Mouse (Mus musculus) CH12.LX (cell line): ENCODE results near the gene Kirrel3. TPM values are rescaled to one million over a fixed set of nuclear protein-coding genes. Genes with fewer than 3 reads are reported as not detected.

Source experiments
- DNase-seq: peaks from one replicate; pipeline ENCODE4 v3.0.0-alpha.2; 2013; ENCODE audit errors: extremely low read depth
- H3K27ac ChIP-seq: 2 replicates; pipeline ENCODE4 v1.5.1; 2012; ENCODE audit warnings: low read depth, mild to moderate bottlenecking, control low read depth, moderate library complexity; ENCODE audit not compliant: insufficient read depth
- H3K27me3 ChIP-seq: replicated peaks from 2 replicates; pipeline ENCODE3; 2012; ENCODE audit warnings: inconsistent platforms
- H3K36me3 ChIP-seq, 2 experiments: replicated peaks in 1 of 2; 2 replicates each; pipeline versions ENCODE3 to v1.6.1; 2012; ENCODE audit warnings: inconsistent platforms in 1 of 2, low read length in 1 of 2, mild to moderate bottlenecking in 1 of 2, mixed read lengths in 1 of 2, moderate library complexity in 1 of 2; ENCODE audit not compliant: control insufficient read depth in 1 of 2, insufficient read depth in 1 of 2
- H3K4me1 ChIP-seq, 2 experiments: 2 replicates each; pipeline ENCODE4 v1.6.1; 2012; ENCODE audit warnings: inconsistent platforms in 1 of 2, moderate library complexity in 1 of 2; ENCODE audit not compliant: insufficient read depth in 2 of 2, control insufficient read depth in 1 of 2
- H3K4me2 ChIP-seq: 2 replicates; pipeline ENCODE4 v1.6.1; 2012; ENCODE audit warnings: low read depth, mild to moderate bottlenecking, control low read depth; ENCODE audit not compliant: poor library complexity, insufficient read depth, severe bottlenecking
- H3K4me3 ChIP-seq, 3 experiments: fragments of 150-350 bp in 1 of 3; sonication (generic) in 1 of 3; replicated peaks in 1 of 3; 2 replicates each; pipeline versions ENCODE3 to v1.5.1; 2011 to 2012; ENCODE audit warnings: low read depth in 2 of 3, low read length in 2 of 3, mild to moderate bottlenecking in 2 of 3, moderate library complexity in 2 of 3, control low read depth in 1 of 3, improper control_type of control experiment in 1 of 3, inconsistent platforms in 1 of 3, mixed read lengths in 1 of 3; ENCODE audit not compliant: poor library complexity in 1 of 3
- H3K79me2 ChIP-seq: replicated peaks from 2 replicates; pipeline ENCODE4 v1.6.1; 2012; ENCODE audit warnings: mild to moderate bottlenecking, moderate library complexity; ENCODE audit not compliant: control insufficient read depth, poor library complexity, insufficient read depth, severe bottlenecking; ENCODE audit errors: extremely low read depth
- H3K9ac ChIP-seq: 2 replicates; pipeline ENCODE4 v1.6.1; 2012; ENCODE audit warnings: low read depth, mild to moderate bottlenecking, control low read depth, moderate library complexity; ENCODE audit not compliant: insufficient read depth
- H3K9me3 ChIP-seq: replicated peaks from 2 replicates; pipeline ENCODE3; 2012; ENCODE audit warnings: low read length, inconsistent platforms, mixed read lengths
- ELF1 ChIP-seq: IDR thresholded peaks from 2 replicates; pipeline ENCODE4 v1.6.1; 2014; ENCODE audit warnings: low read depth, mild to moderate bottlenecking, inconsistent platforms, low read length, improper control_type of control experiment
- EP300 ChIP-seq: IDR thresholded peaks from 2 replicates; pipeline ENCODE4 v1.6.1; 2011; ENCODE audit warnings: low read length, improper control_type of control experiment
- ETS1 ChIP-seq: conservative IDR thresholded peaks from 2 replicates; pipeline ENCODE4 v1.6.1; 2012; ENCODE audit warnings: low read depth, mild to moderate bottlenecking, inconsistent platforms, low read length, improper control_type of control experiment, moderate library complexity
- HCFC1 ChIP-seq: IDR thresholded peaks from 2 replicates; pipeline ENCODE4 v1.6.1; 2012; ENCODE audit warnings: low read depth, mild to moderate bottlenecking, inconsistent platforms, low read length, improper control_type of control experiment
- MAFK ChIP-seq: IDR thresholded peaks from 2 replicates; pipeline ENCODE4 v1.6.1; 2011; ENCODE audit warnings: low read length, improper control_type of control experiment; ENCODE audit not compliant: insufficient replicate concordance
- MAX ChIP-seq: IDR thresholded peaks from 2 replicates; pipeline ENCODE4 v1.6.1; 2011; ENCODE audit warnings: low read length, improper control_type of control experiment
- MAZ ChIP-seq: IDR thresholded peaks from 2 replicates; pipeline ENCODE4 v1.6.1; 2012; ENCODE audit warnings: low read depth, mild to moderate bottlenecking, inconsistent platforms, low read length, improper control_type of control experiment, moderate library complexity
- MYC ChIP-seq: IDR thresholded peaks from 2 replicates; pipeline ENCODE4 v1.6.1; 2011; ENCODE audit warnings: low read depth, mild to moderate bottlenecking, improper control_type of control experiment, low read length
- POLR2A ChIP-seq: IDR thresholded peaks from 2 replicates; pipeline ENCODE4 v1.6.1; 2011; ENCODE audit warnings: low read depth, mild to moderate bottlenecking, improper control_type of control experiment, low read length
- RCOR1 ChIP-seq: conservative IDR thresholded peaks from 2 replicates; pipeline ENCODE4 v1.6.1; 2012; ENCODE audit warnings: low read depth, mild to moderate bottlenecking, inconsistent platforms, low read length, improper control_type of control experiment
- SMC3 ChIP-seq: IDR thresholded peaks from 2 replicates; pipeline ENCODE4 v1.6.1; 2011; ENCODE audit warnings: low read depth, low read length, improper control_type of control experiment
- TBP ChIP-seq: conservative IDR thresholded peaks from 2 replicates; pipeline ENCODE4 v1.6.1; 2011; ENCODE audit warnings: low read depth, low read length, improper control_type of control experiment
- UBTF ChIP-seq: IDR thresholded peaks from 2 replicates; pipeline ENCODE4 v1.6.1; 2012; ENCODE audit warnings: low read depth, mild to moderate bottlenecking, inconsistent platforms, low read length, improper control_type of control experiment, moderate library complexity
- ZC3H11A ChIP-seq: IDR thresholded peaks from 2 replicates; pipeline ENCODE4 v1.6.1; 2012; ENCODE audit warnings: low read depth, mild to moderate bottlenecking, inconsistent platforms, low read length, improper control_type of control experiment
- ZNF384 ChIP-seq: IDR thresholded peaks from 2 replicates; pipeline ENCODE4 v1.6.1; 2012; ENCODE audit warnings: low read depth, low read length, improper control_type of control experiment, inconsistent platforms
- dilution Hi-C: fragments of 300-500 bp; cut with MboI; formaldehyde crosslinking; loops from 2 replicates; pipeline ENCODE4 v1.14.3; 2020; ENCODE audit warnings: low sequenced_read_pairs; ENCODE audit not compliant: extremely low pct_unique_long_range_greater_than_20kb, extremely low pct_ligation_motif_present
- in situ Hi-C: fragments of 300-500 bp; cut with MboI; formaldehyde crosslinking; loops from 3 replicates; pipeline ENCODE4 v1.14.3; 2019; ENCODE audit warnings: low sequenced_read_pairs, low pct_ligation_motif_present, low pct_unique_long_range_greater_than_20kb, mixed read lengths
- polyA plus RNA-seq: library from polyadenylated mRNA; unstranded; fragments of >175 nt; gene quantifications from 2 replicates; pipeline ENCODE4 v1.2.1, GENCODE M21; 2012; ENCODE audit warnings: low read depth; ENCODE audit not compliant: insufficient read length
- total RNA-seq, 2 experiments: library from RNA; depleted of rRNA; stranded (reverse); fragments of 300-350 nt in 1 of 2; fragments of >200 nt in 1 of 2; gene quantifications; 2 replicates each; pipeline ENCODE4 v1.2.3; 2012 to 2014

Kirrel3 gene
- total and polyA plus RNA-seq, 3 experiments = not detected

DNA sequence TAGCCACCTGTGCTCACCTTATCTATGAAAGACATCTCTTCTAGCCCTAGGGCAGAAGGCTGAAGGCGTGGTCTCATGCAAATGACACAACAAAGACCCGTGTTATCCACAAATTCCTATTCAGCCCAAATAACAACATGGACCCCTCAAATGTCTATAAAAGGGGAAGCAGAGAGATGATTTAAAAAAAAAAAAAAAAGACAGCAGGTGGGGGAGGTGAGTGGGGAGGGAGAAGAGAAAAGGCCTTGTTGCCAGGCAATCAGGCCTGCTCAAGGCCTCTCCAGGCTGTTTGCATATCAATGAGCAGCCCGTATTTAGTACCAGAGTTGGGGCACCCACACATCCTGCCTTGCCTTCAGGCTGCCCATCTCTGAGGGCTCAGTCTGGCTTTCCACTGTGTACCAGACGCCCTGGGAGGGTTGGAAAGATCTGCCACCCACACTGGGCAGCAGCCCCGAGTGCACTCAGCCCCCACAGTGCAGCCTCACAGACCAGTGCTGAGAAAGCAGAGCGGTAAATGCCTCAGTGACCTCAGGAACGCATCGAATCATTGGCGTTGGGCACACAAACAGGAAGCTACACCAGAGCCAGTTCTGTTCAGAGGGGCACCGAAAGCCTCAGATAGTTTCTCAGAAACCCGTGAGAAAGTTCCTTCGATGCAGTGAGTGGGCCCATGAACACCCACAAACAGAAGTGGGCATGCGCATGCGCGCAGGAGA lies 510.1 kb downstream of the Kirrel3 start:
- H3K4me1 ChIP-seq = peaks cover 12 to 34% of the 10 kb centered on the region in 2 experiments
- no peak overlapping the region for H3K27ac ChIP-seq

DNA sequence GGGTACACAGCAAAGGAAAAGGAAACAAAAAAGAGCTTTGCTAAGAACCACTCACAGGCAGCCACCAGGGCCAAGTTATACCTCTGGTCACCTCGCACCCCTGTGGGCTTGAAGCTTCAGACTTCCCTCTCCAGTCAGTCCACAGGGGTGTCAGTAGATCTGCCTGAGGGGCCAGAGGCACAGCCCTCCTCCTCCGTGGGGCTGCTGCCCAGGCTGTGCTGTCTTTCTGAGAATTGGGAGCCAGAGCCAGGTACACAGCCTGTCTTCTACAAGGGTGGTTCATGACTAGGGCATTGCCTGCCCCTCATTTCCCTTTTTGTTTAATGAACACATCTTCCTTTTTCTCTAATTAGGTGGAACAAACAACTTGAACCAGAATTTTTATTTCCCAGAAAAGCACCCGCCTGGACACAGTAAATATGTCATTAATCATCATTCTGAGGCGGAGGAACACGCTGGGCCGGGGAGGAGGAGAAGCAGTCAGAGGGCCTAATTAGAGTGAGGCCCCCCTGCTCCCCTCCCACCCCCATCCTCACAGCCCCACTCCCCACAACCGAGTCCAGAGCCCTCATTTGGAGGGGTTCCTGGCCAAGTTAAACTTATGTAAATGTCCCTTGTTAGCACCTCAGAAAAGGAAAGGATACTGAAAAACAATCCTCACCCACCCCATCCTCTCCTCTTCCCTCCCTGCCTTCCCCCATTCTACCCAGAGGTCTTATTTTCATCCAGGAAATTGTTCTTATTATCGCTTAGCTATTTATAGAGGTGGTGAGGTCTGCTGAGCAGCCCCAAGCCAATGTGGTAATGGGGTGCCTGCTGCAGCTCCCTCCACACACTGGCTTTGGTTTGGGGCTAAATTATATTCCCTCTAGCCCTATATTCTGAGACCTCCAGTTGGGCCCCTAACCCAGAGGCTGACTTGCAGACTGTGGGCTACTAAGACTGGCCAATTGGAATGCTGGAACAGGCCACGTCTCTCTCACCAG lies 512.5 kb downstream of the Kirrel3 start:
- Histone ChIP-seq H3K4me2 (no peak overlapping the region), H3K4me3 (no peak overlapping the region), H3K4me1 (peaks cover 8 to 29% of the 10 kb centered on the region in 2 experiments), H3K9ac (no peak overlapping the region), H3K27me3 (peaks cover 1% of the 10 kb centered on the region), H3K27ac (no peak overlapping the region), H3K9me3 (peaks cover 2% of the 10 kb centered on the region), H3K79me2 (no peaks in the 10 kb centered on the region), H3K36me3 (no peaks in the 10 kb centered on the region)
- in situ Hi-C loops = no loop called here
- dilution Hi-C loops = no loop called here
- TF ChIP-seq TBP (no peak), POLR2A (no peak), HCFC1 (no peak), ELF1 (no peak)
- no peak for DNase-seq

More for the DNA sequence above, 510.1 kb downstream of the Kirrel3 start:
- TF ChIP-seq ZC3H11A (no peak), MYC (no peak), ELF1 (no peak), EP300 (no peak), MAFK (no peak), TBP (no peak), RCOR1 (no peak), ETS1 (no peak), SMC3 (no peak), UBTF (no peak), MAZ (no peak), MAX (no peak), ZNF384 (no peak)
- no peaks in the 10 kb centered on the region for H3K36me3 ChIP-seq
- peak overlapping the region in 1 of 3 experiments; percentile 16 for H3K4me3 ChIP-seq
- H3K27me3 ChIP-seq = no peaks in the 10 kb centered on the region
- no peaks in the 10 kb centered on the region for H3K9me3 ChIP-seq
- dilution Hi-C loops (no loop called here), in situ Hi-C loops (no loop called here)
- H3K79me2 ChIP-seq = no peaks in the 10 kb centered on the region
- H3K9ac ChIP-seq = no peak overlapping the region
- peak overlapping the region; percentile 35; the same call in 1 of the 2 replicates for H3K4me2 ChIP-seq
- no peak for DNase-seq
